Mouse (Mus musculus) lung, embryonic 16.5 days (tissue): Measurements from ENCODE around the gene Mycbpap. TPM values are rescaled to one million over a fixed set of nuclear protein-coding genes. Genes with fewer than 3 reads are reported as not detected.

Experiments used
- ATAC-seq: fragments of 200-750 bp; cut with Nextera tagmentation; 2 replicates; pipeline ENCODE4 v1.8.0; 2017; ENCODE audit warnings: low read depth, mild to moderate bottlenecking, moderate library complexity
- H3K27ac ChIP-seq: fragments of 300-500 bp; sonication (generic); 2 replicates; pipeline ENCODE4 v1.5.1; 2014; ENCODE audit warnings: mild to moderate bottlenecking, control low read depth, low read length
- H3K27me3 ChIP-seq: fragments of 300-500 bp; sonication (generic); 2 replicates; pipeline ENCODE4 v1.6.1; 2014; ENCODE audit warnings: low read depth, low read length, mixed read lengths; ENCODE audit not compliant: control insufficient read depth, insufficient read depth
- H3K36me3 ChIP-seq: fragments of 300-500 bp; sonication (generic); 2 replicates; pipeline ENCODE4 v1.6.1; 2014; ENCODE audit warnings: low read length; ENCODE audit not compliant: control insufficient read depth, insufficient read depth
- H3K4me1 ChIP-seq: fragments of 300-500 bp; sonication (generic); replicated peaks from 2 replicates; pipeline ENCODE4 v1.6.1; 2014; ENCODE audit warnings: low read length, mixed read lengths; ENCODE audit not compliant: control insufficient read depth, insufficient read depth
- H3K4me2 ChIP-seq: fragments of 300-500 bp; sonication (generic); 2 replicates; pipeline ENCODE4 v1.6.1; 2014; ENCODE audit warnings: low read depth, low read length, control low read depth
- H3K4me3 ChIP-seq: fragments of 300-500 bp; sonication (generic); 2 replicates; pipeline ENCODE4 v1.5.1; 2014; ENCODE audit warnings: mild to moderate bottlenecking, low read length, control low read depth
- H3K9ac ChIP-seq: fragments of 300-500 bp; sonication (generic); 2 replicates; pipeline ENCODE4 v1.6.1; 2014; ENCODE audit warnings: low read length, control low read depth
- H3K9me3 ChIP-seq: fragments of 300-500 bp; sonication (generic); 2 replicates; pipeline ENCODE4 v1.6.1; 2016; ENCODE audit warnings: low read length; ENCODE audit not compliant: control insufficient read depth
- WGBS: fragments of 180-500 bp; shearing (Covaris S2); extraction: QIAGEN DNeasy Blood & Tissue Kit; methylation state at CpG from one replicate; pipeline ENCODE4 v1.1.7; 2014; 5-methylcytosine and 5-hydroxymethylcytosine counted together
- polyA plus RNA-seq: library from polyadenylated mRNA; unstranded; fragments of >200 nt; fragmentation: Nextera tagmentation; extraction: Ambion mirVana; gene quantifications from 2 replicates; pipeline ENCODE4 v1.2.1, GENCODE M21; 2015

The Mycbpap gene
- polyA plus RNA-seq, 1 experiment from 2014 or later = 8.4 TPM

DNA sequence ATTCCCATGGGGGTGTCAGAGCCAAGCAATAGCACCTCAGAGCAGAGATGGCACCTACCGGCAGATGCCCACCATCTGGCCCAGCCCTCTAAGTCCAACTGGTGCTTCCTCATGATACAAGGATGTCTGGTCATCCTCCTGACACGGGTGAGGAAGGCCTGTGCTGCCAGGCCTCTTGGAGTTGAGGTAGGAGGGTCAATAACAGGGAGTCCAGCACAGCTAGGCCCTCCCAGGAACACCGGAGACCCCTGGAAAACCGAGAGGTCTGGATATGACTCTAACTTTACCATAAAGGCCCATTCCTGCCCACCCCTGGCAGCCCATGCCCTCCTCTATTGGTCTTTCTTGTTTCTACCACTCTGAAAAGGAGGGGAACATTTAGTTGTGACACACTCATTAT lies 20.9 kb upstream of the Mycbpap start:
- H3K27me3 ChIP-seq = no peaks in the 10 kb centered on the region
- H3K36me3 ChIP-seq = no peaks in the 10 kb centered on the region
- no peak overlapping the region for H3K4me2 ChIP-seq
- WGBS = 87% methylated on average over 4 of the region's 4 CpGs
- no peak for ATAC-seq
- no peak overlapping the region for H3K4me3 ChIP-seq
- no peak overlapping the region for H3K9ac ChIP-seq
- peaks cover 3% of the 10 kb centered on the region; the same call in 1 of the 2 replicates for H3K4me1 ChIP-seq
- no peaks in the 10 kb centered on the region for H3K9me3 ChIP-seq
- no peak overlapping the region for H3K27ac ChIP-seq

DNA sequence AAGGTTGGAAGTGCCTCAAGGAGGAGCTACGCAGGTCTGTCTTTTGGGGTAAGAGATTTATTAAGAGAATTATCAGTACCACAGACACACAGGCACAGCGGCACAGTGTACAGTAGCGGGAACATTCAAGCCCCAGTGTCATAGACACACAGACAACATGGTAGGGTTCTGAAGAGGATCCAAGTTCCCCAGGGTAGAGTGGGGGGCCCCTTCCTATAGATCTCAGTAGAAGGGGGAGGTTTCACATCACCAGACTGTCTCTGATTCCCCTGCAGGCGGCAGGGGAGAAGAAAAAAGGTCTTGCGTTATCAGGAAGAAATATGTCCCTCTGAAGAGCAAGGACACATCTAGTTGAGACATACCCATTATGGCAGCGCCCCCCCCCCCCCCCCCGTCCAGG lies 18.2 kb upstream of the Mycbpap start:
- H3K4me3 ChIP-seq = no peak overlapping the region
- no peak overlapping the region for H3K27ac ChIP-seq
- WGBS = 81% methylated on average over 7 of the region's 7 CpGs
- no peaks in the 10 kb centered on the region for H3K27me3 ChIP-seq
- no peaks in the 10 kb centered on the region for H3K9me3 ChIP-seq
- no peaks in the 10 kb centered on the region for H3K36me3 ChIP-seq
- H3K4me2 ChIP-seq = no peak overlapping the region
- peaks cover 3% of the 10 kb centered on the region; the same call in 1 of the 2 replicates for H3K4me1 ChIP-seq
- no peak for ATAC-seq
- H3K9ac ChIP-seq = no peak overlapping the region

DNA sequence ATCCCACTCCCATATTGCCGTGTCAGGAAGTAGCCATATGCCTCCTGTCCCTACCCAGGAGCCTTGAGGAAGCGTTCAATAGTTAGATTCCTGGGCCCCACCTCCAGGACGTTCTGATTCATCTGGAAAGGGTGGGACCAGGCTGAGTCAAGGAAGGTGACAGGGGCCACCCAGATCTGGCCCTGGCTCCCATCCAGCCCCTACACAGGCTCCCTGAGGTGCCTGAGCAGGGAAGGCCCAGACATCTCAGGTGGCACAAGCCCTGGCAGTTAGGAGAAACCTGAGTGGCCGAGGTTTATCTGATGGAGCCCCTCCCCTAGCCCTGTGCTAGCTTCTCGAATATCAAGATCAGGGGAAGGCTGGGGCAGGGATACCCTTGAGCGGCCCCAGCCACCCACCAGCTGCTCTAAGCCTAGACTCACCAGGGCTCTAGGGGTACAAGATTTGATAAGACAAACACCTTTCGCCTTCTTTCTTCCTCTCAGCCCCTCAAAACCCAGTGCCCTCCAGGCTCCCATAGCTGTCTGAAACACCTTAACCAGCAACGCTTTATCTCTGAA lies 17.3 kb upstream of the Mycbpap start:
- no peaks in the 10 kb centered on the region for H3K36me3 ChIP-seq
- no peak overlapping the region for H3K4me3 ChIP-seq
- no peak overlapping the region for H3K4me2 ChIP-seq
- H3K9me3 ChIP-seq = no peaks in the 10 kb centered on the region
- H3K27ac ChIP-seq = no peak overlapping the region
- no peaks in the 10 kb centered on the region for H3K27me3 ChIP-seq
- 53% methylated on average over 8 of the region's 8 CpGs for WGBS
- H3K4me1 ChIP-seq = no peaks in the 10 kb centered on the region
- no peak overlapping the region for H3K9ac ChIP-seq
- no peak for ATAC-seq

DNA sequence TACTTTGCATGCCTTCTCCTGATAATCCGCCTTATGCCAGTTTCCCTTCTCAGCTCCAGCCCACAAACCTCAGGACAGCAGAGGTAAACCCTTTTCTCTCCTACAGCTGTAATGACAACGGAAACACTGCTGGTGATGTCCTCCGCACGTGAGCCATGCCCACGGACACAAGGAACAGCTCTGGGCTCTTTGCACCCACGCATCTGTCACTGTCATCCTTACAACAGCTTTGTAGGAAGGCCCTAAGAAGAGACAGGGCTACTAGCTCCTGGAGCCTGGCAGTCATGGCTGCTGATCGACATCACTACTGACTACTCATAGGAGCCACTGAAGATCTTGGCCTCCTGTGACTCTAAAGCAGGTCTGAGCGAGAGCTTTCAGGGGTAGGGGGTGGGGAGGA lies 11.6 kb upstream of the Mycbpap start:
- Histone ChIP-seq H3K27me3 (no peaks in the 10 kb centered on the region), H3K27ac (no peak overlapping the region), H3K4me1 (no peaks in the 10 kb centered on the region; the same call in 1 of the 2 replicates), H3K9ac (no peak overlapping the region), H3K4me2 (no peak overlapping the region), H3K4me3 (no peak overlapping the region), H3K9me3 (no peaks in the 10 kb centered on the region), H3K36me3 (no peaks in the 10 kb centered on the region)
- ATAC-seq = no peak
- 70% methylated on average over 8 of the region's 8 CpGs for WGBS

DNA sequence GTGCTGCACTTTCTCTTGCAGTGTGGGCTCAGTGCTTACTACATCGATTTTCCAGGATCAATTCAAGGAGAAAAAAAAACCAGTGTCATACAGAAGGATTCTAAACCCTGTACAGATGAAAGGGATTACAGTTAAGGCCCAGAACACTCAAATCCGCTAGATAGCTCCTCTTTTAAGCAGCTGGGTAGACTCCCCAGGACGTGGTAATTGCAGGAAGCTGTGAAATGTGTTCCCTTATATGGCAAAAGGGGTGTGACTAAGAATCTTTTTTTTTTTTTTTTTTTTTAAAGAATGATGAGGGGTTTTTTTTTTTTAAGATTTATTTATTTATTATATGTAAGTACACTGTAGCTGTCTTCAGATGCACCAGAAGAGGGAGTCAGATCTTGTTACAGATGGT lies 7.3 kb upstream of the Mycbpap start:
- Histone ChIP-seq H3K4me3 (no peak overlapping the region), H3K27me3 (no peaks in the 10 kb centered on the region), H3K9ac (no peak overlapping the region), H3K4me1 (no peaks in the 10 kb centered on the region; the same call in 1 of the 2 replicates), H3K27ac (no peak overlapping the region), H3K4me2 (no peak overlapping the region), H3K36me3 (no peaks in the 10 kb centered on the region), H3K9me3 (no peaks in the 10 kb centered on the region)
- ATAC-seq = no peak
- WGBS = 37% methylated on average over 3 of the region's 3 CpGs

DNA sequence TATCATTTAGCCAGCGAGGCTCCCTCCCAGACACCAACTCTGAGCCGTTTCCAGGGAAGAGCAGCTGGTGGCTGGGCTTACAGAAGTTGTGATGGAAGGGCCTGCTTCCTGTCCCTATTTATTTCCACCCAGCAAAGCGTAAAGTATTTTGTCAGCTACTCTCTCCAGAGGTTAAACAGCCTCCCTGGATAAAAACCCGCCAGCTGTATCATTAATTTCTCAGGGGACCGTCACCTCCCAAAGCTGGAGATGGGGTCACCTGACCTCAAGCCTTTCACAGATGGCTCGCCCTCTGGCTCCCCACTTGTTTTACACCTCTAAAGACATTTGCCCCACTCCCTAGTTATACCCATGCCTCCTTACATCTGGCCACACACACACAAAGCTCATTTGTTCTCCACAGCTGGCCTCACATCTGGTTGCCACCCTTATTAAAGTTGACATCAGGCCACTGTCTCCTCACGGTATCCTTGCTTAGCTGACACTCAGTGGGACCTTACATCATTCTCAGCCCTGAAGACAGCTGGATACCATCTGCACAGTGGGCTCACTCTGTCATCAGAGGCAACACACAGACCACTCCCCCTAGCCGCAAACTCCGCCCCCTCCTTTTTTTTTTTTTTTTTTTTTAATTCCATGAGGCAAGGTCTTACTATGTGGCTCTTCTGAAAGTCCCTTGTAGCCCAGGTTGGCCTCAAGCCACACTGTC lies 4.8 kb upstream of the Mycbpap start:
- H3K27ac ChIP-seq = no peak overlapping the region
- WGBS = 48% methylated on average over 9 of the region's 9 CpGs
- ATAC-seq = peak; percentile 53

DNA sequence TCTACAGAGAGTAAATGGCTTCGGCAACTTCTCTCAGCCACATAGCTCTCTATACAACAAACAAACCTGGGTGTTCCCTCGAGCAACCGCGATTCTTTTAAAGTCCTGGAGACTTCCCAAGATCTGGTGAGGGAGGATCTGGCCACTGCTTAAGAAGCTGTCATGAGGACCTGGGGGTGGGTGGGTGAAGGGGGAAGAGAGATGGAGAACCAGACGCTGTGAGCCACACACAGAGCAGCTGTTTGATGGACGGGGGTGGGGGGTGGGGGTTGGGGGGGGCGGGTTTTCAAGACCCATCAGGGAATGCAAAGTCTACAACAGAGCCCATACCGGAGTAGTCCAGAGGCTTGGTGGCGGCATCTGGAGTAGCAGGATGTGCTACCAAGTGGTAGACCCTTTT lies 8.1 kb downstream of the Mycbpap start:
- no peak overlapping the region for H3K4me2 ChIP-seq
- H3K36me3 ChIP-seq = no peaks in the 10 kb centered on the region
- H3K9me3 ChIP-seq = no peaks in the 10 kb centered on the region
- ATAC-seq = peak; percentile 23; the same call in 1 of the 2 replicates
- H3K9ac ChIP-seq = no peak overlapping the region
- no peaks in the 10 kb centered on the region for H3K27me3 ChIP-seq
- no peaks in the 10 kb centered on the region for H3K4me1 ChIP-seq
- no peak overlapping the region for H3K4me3 ChIP-seq
- 22% methylated on average over 9 of the region's 9 CpGs for WGBS
- H3K27ac ChIP-seq = no peak overlapping the region

More for the DNA sequence above, 4.8 kb upstream of the Mycbpap start:
- Histone ChIP-seq H3K9me3 (no peaks in the 10 kb centered on the region), H3K4me3 (no peak overlapping the region), H3K27me3 (no peaks in the 10 kb centered on the region), H3K4me2 (no peak overlapping the region), H3K4me1 (no peaks in the 10 kb centered on the region; the same call in 1 of the 2 replicates), H3K36me3 (no peaks in the 10 kb centered on the region), H3K9ac (no peak overlapping the region)

DNA sequence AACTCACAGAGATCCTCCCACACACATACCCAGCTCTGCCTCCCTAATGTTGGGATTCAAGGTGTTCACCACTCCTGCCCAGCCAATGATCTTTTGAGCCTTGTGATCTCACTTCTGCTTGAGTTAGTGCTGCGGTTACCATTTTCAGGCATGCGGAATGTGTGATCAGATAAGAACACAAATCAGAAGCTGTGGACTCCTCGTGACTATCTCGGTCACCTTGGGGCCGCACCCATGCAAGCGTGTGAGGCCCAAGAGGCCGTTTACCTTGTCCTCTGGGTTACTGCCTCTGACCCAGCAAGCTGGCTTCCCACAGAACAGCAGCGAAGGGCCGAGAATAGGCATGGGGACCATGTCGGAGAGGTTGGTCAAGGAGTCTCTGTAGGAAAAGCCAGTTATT lies 12.6 kb downstream of the Mycbpap start:
- H3K36me3 ChIP-seq = no peaks in the 10 kb centered on the region
- H3K9me3 ChIP-seq = no peaks in the 10 kb centered on the region
- H3K4me3 ChIP-seq = no peak overlapping the region
- H3K9ac ChIP-seq = no peak overlapping the region
- 52% methylated on average over 10 of the region's 10 CpGs for WGBS
- no peaks in the 10 kb centered on the region for H3K4me1 ChIP-seq
- H3K27ac ChIP-seq = no peak overlapping the region
- H3K27me3 ChIP-seq = no peaks in the 10 kb centered on the region
- ATAC-seq = no peak
- H3K4me2 ChIP-seq = no peak overlapping the region

DNA sequence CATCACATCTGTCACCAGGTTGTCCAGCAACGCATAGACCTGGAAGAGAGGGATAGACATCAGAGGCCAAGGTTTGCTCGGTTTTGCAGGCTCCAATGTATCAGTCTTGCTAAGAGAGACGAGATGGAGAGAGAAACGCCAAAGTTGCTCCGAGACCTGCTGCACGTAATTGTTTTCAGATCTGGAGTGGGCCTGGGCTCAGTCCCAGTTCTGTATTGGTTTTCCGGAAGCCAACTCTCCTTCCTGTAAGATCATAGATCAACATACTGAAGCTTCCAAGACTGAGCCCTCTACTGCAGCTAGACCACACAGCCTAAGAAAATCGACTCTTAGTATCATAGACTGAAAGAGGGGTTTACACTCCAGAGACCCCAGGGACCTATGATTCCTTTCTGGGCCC lies 20.1 kb downstream of the Mycbpap start:
- Histone ChIP-seq H3K9me3 (no peaks in the 10 kb centered on the region), H3K4me1 (peaks cover 23% of the 10 kb centered on the region), H3K27ac (no peak overlapping the region), H3K9ac (no peak overlapping the region), H3K36me3 (no peaks in the 10 kb centered on the region), H3K27me3 (no peaks in the 10 kb centered on the region; the same call in 1 of the 2 replicates), H3K4me2 (no peak overlapping the region), H3K4me3 (no peak overlapping the region)
- WGBS = 72% methylated on average over 8 of the region's 8 CpGs
- ATAC-seq = no peak
